Mouse (Mus musculus) bone marrow, adult 2 months (tissue): Measurements from ENCODE around the gene Myt1.

Experiments used
- CTCF ChIP-seq: fragments of 200-500 bp; IDR thresholded peaks from 2 replicates; pipeline ENCODE4 v1.5.1; 2011; ENCODE audit warnings: low read length, control low read depth; ENCODE audit not compliant: control insufficient read depth, insufficient read depth
- POLR2A ChIP-seq: fragments of 200-500 bp; IDR thresholded peaks from 2 replicates; pipeline ENCODE4 v1.6.1; 2011; ENCODE audit warnings: low read depth, mild to moderate bottlenecking, control low read depth, low read length, borderline replicate concordance; ENCODE audit not compliant: control insufficient read depth

- TF ChIP-seq CTCF, result no peak
- TF ChIP-seq POLR2A, result no peak
Observed at GRCm38 (mm10) chr2:181765251-181765650, 2.1 kb downstream of the Myt1 start.
